ENCODE assay signal across 8 mouse cellular contexts in genomic region chr3:41741601-41742277, GRCm38 (mm10). TPM values are rescaled to one million over a fixed set of nuclear protein-coding genes. Genes with fewer than 3 reads are reported as not detected.
A peak's percentile ranks its signal among the peaks of the same experiment; 100 is the strongest.
DNase-seq lines count a peak whose midpoint lies in the region; ATAC-seq and TF ChIP-seq lines count a peak whose summit lies in the region.

No protein-coding gene starts in this region.

- peak overlapping the region; percentile 90 for H3K4me3 ChIP-seq in megakaryocyte, embryonic 14.5 days (replicated peaks)
- peak overlapping the region; percentile 85 for H3K4me3 ChIP-seq in embryonic facial prominence, embryonic 13.5 days
- peak overlapping the region; percentile 72 for H3K4me3 ChIP-seq in hindbrain, embryonic 14.5 days (replicated peaks; ENCODE audit: low read length)
- H3K4me3 ChIP-seq in left cerebral cortex, adult 2 months = peak overlapping the region; percentile 69
- peak overlapping the region; percentile 92 for H3K4me3 ChIP-seq in midbrain, embryonic 15.5 days

- ATAC-seq in megakaryocyte, adult 5-6 weeks (ENCODE audit: poor library complexity, severe bottlenecking) = no peak
- no peak for ATAC-seq in embryonic facial prominence, embryonic 13.5 days (ENCODE audit: insufficient number of reproducible peaks, insufficient read depth, low FRiP score, low TSS enrichment, low read depth)
- no peak for ATAC-seq in hindbrain, embryonic 14.5 days (ENCODE audit: low FRiP score)
- ATAC-seq in midbrain, embryonic 15.5 days (replicated peaks) = peak; percentile 83

- H3K9me3 ChIP-seq in megakaryocyte, embryonic 14.5 days = no peaks in the 10 kb centered on the region
- H3K9me3 ChIP-seq in embryonic facial prominence, embryonic 13.5 days = no peaks in the 10 kb centered on the region
- no peaks in the 10 kb centered on the region for H3K9me3 ChIP-seq in hindbrain, embryonic 14.5 days (ENCODE audit: control insufficient read depth, low read length)
- no peaks in the 10 kb centered on the region for H3K9me3 ChIP-seq in midbrain, embryonic 15.5 days

- H3K4me2 ChIP-seq in embryonic facial prominence, embryonic 13.5 days = peak overlapping the region; percentile 79
- peak overlapping the region; percentile 74 for H3K4me2 ChIP-seq in hindbrain, embryonic 14.5 days (replicated peaks)
- peak overlapping the region; percentile 64 for H3K4me2 ChIP-seq in midbrain, embryonic 15.5 days

- peak overlapping the region; percentile 91 for H3K27ac ChIP-seq in embryonic facial prominence, embryonic 13.5 days
- peak overlapping the region; percentile 91 for H3K27ac ChIP-seq in hindbrain, embryonic 14.5 days
- peak overlapping the region; percentile 71 for H3K27ac ChIP-seq in left cerebral cortex, adult 2 months
- H3K27ac ChIP-seq in midbrain, embryonic 15.5 days = peak overlapping the region; percentile 97

- WGBS in embryonic facial prominence, embryonic 13.5 days = under 1% methylated on average over 39 of the region's 39 CpGs
- WGBS in hindbrain, embryonic 14.5 days = under 1% methylated on average over 39 of the region's 39 CpGs
- WGBS in midbrain, embryonic 15.5 days = under 1% methylated on average over 39 of the region's 39 CpGs

- TF ChIP-seq CTCF in left cerebral cortex, adult 2 months (IDR thresholded peaks at IDR 0.05) = no peak

- H3K36me3 ChIP-seq in megakaryocyte, embryonic 14.5 days (replicated peaks; ENCODE audit: low read length) = no peaks in the 10 kb centered on the region
- H3K36me3 ChIP-seq in embryonic facial prominence, embryonic 13.5 days = no peaks in the 10 kb centered on the region
- H3K36me3 ChIP-seq in hindbrain, embryonic 14.5 days (replicated peaks; ENCODE audit: control insufficient read depth, insufficient read depth) = no peaks in the 10 kb centered on the region
- H3K36me3 ChIP-seq in midbrain, embryonic 15.5 days (replicated peaks) = no peaks in the 10 kb centered on the region

- intact Hi-C loops in left cerebral cortex, adult 2 months (cut with DNase I) = no loop called here

- peak overlapping the region; percentile 91 for H3K9ac ChIP-seq in embryonic facial prominence, embryonic 13.5 days
- H3K9ac ChIP-seq in hindbrain, embryonic 14.5 days = peak overlapping the region; percentile 75
- H3K9ac ChIP-seq in midbrain, embryonic 15.5 days = peak overlapping the region; percentile 88

- H3K27me3 ChIP-seq in megakaryocyte, embryonic 14.5 days (replicated peaks) = no peaks in the 10 kb centered on the region
- no peaks in the 10 kb centered on the region for H3K27me3 ChIP-seq in embryonic facial prominence, embryonic 13.5 days
- H3K27me3 ChIP-seq in hindbrain, embryonic 14.5 days (ENCODE audit: control insufficient read depth, insufficient read depth, low read length) = no peaks in the 10 kb centered on the region
- H3K27me3 ChIP-seq in midbrain, embryonic 15.5 days (replicated peaks) = no peaks in the 10 kb centered on the region

- H3K4me1 ChIP-seq in megakaryocyte, embryonic 14.5 days = peaks cover 19% of the 10 kb centered on the region
- peaks cover 10% of the 10 kb centered on the region for H3K4me1 ChIP-seq in embryonic facial prominence, embryonic 13.5 days
- peaks cover 21% of the 10 kb centered on the region for H3K4me1 ChIP-seq in hindbrain, embryonic 14.5 days (replicated peaks; ENCODE audit: control insufficient read depth, insufficient read depth, low read length)
- H3K4me1 ChIP-seq in midbrain, embryonic 15.5 days = peaks cover 18% of the 10 kb centered on the region

- DNase-seq in Muller cell, postnatal 12 days (ENCODE audit: inconsistent ontology term) = peak; percentile 16
- peak; percentile 56 for DNase-seq in hindbrain, embryonic 14.5 days (ENCODE audit: low spot score)
- peak in 1 of 2 experiments; percentile 13 for DNase-seq in left cerebral cortex, adult 2 months (ENCODE audit: extremely low spot score in 1 of 2, low spot score in 2 of 2)
- DNase-seq in ovary, postnatal 10 days (ENCODE audit: low spot score) = no peak

RNA-seq across cellular contexts. Expression of gene Sclt1, which starts 0.6 kb away (rescaled TPM):
- 0.86 TPM in 1 of 2 replicates, not detected in the other for polyA plus RNA-seq in megakaryocyte, embryonic 14.5 days (2012; ENCODE audit: insufficient read depth, low replicate concordance)
- 13.0 and 14.2 TPM in 2 replicates for total RNA-seq in megakaryocyte, adult 5-6 weeks (2015)
- total RNA-seq in megakaryocyte, adult 5-6 weeks (2017) = 14.5 and 19.1 TPM in 2 replicates
- polyA plus RNA-seq in embryonic facial prominence, embryonic 13.5 days (2015; fragmentation: Nextera tagmentation; extraction: Ambion mirVana) = 28.9 and 30.0 TPM in 2 replicates
- 16.9 and 20.7 TPM in 2 replicates for polyA plus RNA-seq in hindbrain, embryonic 14.5 days (2014; fragmentation: Nextera tagmentation; extraction: Ambion mirVana)
- total RNA-seq in left cerebral cortex, adult 2 months (2021) = 10 to 100 TPM; 19.7 to 20.3 TPM
- 18.9 and 20.9 TPM in 2 replicates for polyA plus RNA-seq in midbrain, embryonic 15.5 days (2015; fragmentation: Nextera tagmentation; extraction: Ambion mirVana)

RNA-seq across cellular contexts. Expression of gene D3Ertd751e, which starts 0.7 kb away (rescaled TPM):
- 0.19 TPM in 1 of 2 replicates, not detected in the other for polyA plus RNA-seq in megakaryocyte, embryonic 14.5 days (2012; ENCODE audit: insufficient read depth, low replicate concordance)
- total RNA-seq in megakaryocyte, adult 5-6 weeks (2015) = 6.0 and 7.2 TPM in 2 replicates
- total RNA-seq in megakaryocyte, adult 5-6 weeks (2017) = 6.3 and 9.3 TPM in 2 replicates
- polyA plus RNA-seq in embryonic facial prominence, embryonic 13.5 days (2015; fragmentation: Nextera tagmentation; extraction: Ambion mirVana) = 15.3 and 19.0 TPM in 2 replicates
- polyA plus RNA-seq in hindbrain, embryonic 14.5 days (2014; fragmentation: Nextera tagmentation; extraction: Ambion mirVana) = 9.1 and 10.7 TPM in 2 replicates
- total RNA-seq in left cerebral cortex, adult 2 months (2021) = 1 to 10 TPM; 9.5 TPM
- 8.7 and 9.7 TPM in 2 replicates for polyA plus RNA-seq in midbrain, embryonic 15.5 days (2015; fragmentation: Nextera tagmentation; extraction: Ambion mirVana)
